Mouse (Mus musculus): ENCODE data around the gene Zfp870.

GRCm38 (mm10) chr17:32890852-32891238, 597 bp downstream of the Zfp870 start:
- TF ChIP-seq CTCF (IDR thresholded peaks at IDR 0.05; ENCODE audit: low read depth) (no peak), EP300 (IDR thresholded peaks at IDR 0.05; ENCODE audit: low read depth) (no peak)
